Mouse (Mus musculus): ENCODE results near the gene Mroh9. TPM values are rescaled to one million over a fixed set of nuclear protein-coding genes. Genes with fewer than 3 reads are reported as not detected.

Mroh9 gene
- not detected for total RNA-seq (2022)

- DNase-seq (ENCODE audit: low spot score in 2 of 2), result no peak
Measured at GRCm38 (mm10) chr1:163085570-163085969, at the start of gene Mroh9. TSS of gene Mroh9 (minus strand) at chr1:163085670.

GRCm38 (mm10) chr1:163129976-163130375 is 44.5 kb upstream of the Mroh9 start:
- DNase-seq (ENCODE audit: low spot score in 2 of 2), result no peak

- DNase-seq (ENCODE audit: low spot score in 2 of 2), result no peak
Measured at GRCm38 (mm10) chr1:163129129-163129900, 43.8 kb upstream of the Mroh9 start.

- DNase-seq (ENCODE audit: low spot score in 2 of 2), result no peak
Measured at GRCm38 (mm10) chr1:163126175-163126881, 40.9 kb upstream of the Mroh9 start.

- no peak for DNase-seq (ENCODE audit: low spot score in 2 of 2)
Measured at GRCm38 (mm10) chr1:163122414-163122813, 36.9 kb upstream of the Mroh9 start.

GRCm38 (mm10) chr1:163113461-163114174 is 28.1 kb upstream of the Mroh9 start:
- no peak for DNase-seq (ENCODE audit: low spot score in 2 of 2)

GRCm38 (mm10) chr1:163112482-163113164 is 27.2 kb upstream of the Mroh9 start:
- no peak for DNase-seq (ENCODE audit: low spot score in 2 of 2)

- no peak for DNase-seq (ENCODE audit: low spot score in 2 of 2)
Measured at GRCm38 (mm10) chr1:163104960-163105359, 19.5 kb upstream of the Mroh9 start.

GRCm38 (mm10) chr1:163091438-163092155 is 6.1 kb upstream of the Mroh9 start:
- peak in 1 of 2 experiments; percentile 4 for DNase-seq (ENCODE audit: low spot score in 2 of 2)

GRCm38 (mm10) chr1:163070502-163070901 is 15.0 kb downstream of the Mroh9 start:
- DNase-seq (ENCODE audit: low spot score in 2 of 2), result peak in 1 of 2 experiments; percentile 13

- no peak for DNase-seq (ENCODE audit: low spot score in 2 of 2)
Measured at GRCm38 (mm10) chr1:163060381-163060780, 25.1 kb downstream of the Mroh9 start.

- DNase-seq (ENCODE audit: low spot score in 2 of 2), result no peak
Measured at GRCm38 (mm10) chr1:163057363-163057762, 28.1 kb downstream of the Mroh9 start.

- DNase-seq (ENCODE audit: low spot score in 2 of 2), result no peak
Measured at GRCm38 (mm10) chr1:163055629-163056028, 29.8 kb downstream of the Mroh9 start.

- no peak for DNase-seq (ENCODE audit: low spot score in 2 of 2)
Measured at GRCm38 (mm10) chr1:163023075-163023474, 62.4 kb downstream of the Mroh9 start.

- no peak for DNase-seq (ENCODE audit: low spot score in 2 of 2)
Measured at GRCm38 (mm10) chr1:163009220-163009619, 76.2 kb downstream of the Mroh9 start.

GRCm38 (mm10) chr1:163003496-163003895 is 82.0 kb downstream of the Mroh9 start:
- no peak for DNase-seq (ENCODE audit: low spot score in 2 of 2)

- DNase-seq (ENCODE audit: low spot score in 2 of 2), result no peak
Measured at GRCm38 (mm10) chr1:163001271-163001829, 84.1 kb downstream of the Mroh9 start.

GRCm38 (mm10) chr1:162987546-162987945 is 97.9 kb downstream of the Mroh9 start:
- DNase-seq (ENCODE audit: low spot score in 2 of 2), result no peak

GRCm38 (mm10) chr1:162986777-162987176 is 98.7 kb downstream of the Mroh9 start:
- no peak for DNase-seq (ENCODE audit: low spot score in 2 of 2)

GRCm38 (mm10) chr1:162986121-162986748 is 99.2 kb downstream of the Mroh9 start:
- no peak for DNase-seq (ENCODE audit: low spot score in 2 of 2)
